Mouse (Mus musculus): ENCODE results near the gene Ank2.

Gene Ank2

DNA sequence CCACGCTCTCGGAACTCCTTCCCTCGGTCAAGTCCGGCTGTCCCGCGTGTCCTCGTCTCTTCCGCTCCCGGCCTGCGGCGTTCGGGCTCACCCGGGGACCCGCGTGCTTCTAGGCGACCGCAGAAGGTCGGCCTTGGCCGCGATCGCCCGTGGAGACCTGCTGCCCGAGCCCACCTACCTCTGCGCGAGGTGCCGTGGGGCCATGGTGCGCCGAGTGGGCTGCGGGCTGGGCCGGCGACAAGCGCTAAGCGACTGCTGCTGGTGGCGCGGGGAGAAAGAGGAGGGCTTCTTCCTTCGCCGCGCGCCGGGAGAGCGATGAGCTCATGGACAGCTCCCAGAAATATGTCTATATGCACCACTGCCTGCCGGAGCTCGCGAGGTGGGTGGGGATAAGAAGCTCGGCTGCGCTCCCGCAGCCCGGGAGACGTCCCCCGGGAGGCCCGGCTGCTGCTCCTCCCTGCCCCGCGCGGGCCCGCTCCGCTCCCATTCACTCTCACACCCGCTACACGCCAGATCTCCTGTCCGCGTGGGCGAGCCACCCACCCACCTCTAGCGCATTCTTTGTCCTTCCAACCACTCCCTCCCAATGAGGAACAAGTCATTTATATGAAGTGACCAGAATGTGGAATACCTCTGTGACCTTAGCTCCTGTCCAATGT lies at the start of gene Ank2:
TSS of gene Ank2 (minus strand) at position 609 of the 659 bp plus-strand sequence.
- no peak for DNase-seq

- peak in 1 of 2 experiments; percentile 25 for DNase-seq
Observed at GRCm38 (mm10) chr3:127547882-127548281, 48.7 kb upstream of the Ank2 start.

- no peak for DNase-seq
Observed at GRCm38 (mm10) chr3:127544610-127545121, 45.5 kb upstream of the Ank2 start.

GRCm38 (mm10) chr3:127543976-127544375 lies 44.8 kb upstream of the Ank2 start:
- no peak for DNase-seq

DNA sequence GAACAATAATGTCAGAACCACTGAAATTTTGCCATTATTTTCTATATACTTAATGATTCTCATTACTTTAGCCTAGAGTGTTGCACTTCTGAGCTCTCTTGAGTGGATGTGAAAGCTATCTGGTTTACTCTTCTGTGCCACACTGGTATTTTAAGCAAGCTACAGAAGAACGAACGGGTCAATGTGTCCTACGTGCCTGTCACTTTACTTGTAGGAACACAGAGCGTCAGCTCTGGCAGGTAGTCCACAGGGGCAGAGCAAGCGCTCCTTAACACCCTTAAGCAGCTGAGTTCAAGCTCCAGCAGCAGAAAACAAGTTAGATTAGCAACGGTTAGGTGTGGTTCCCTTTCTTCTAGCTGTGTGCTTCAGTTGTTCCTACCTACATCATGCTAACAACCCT lies 40.0 kb upstream of the Ank2 start:
- no peak for DNase-seq

GRCm38 (mm10) chr3:127530293-127530692 lies 31.1 kb upstream of the Ank2 start:
- no peak for DNase-seq

DNA sequence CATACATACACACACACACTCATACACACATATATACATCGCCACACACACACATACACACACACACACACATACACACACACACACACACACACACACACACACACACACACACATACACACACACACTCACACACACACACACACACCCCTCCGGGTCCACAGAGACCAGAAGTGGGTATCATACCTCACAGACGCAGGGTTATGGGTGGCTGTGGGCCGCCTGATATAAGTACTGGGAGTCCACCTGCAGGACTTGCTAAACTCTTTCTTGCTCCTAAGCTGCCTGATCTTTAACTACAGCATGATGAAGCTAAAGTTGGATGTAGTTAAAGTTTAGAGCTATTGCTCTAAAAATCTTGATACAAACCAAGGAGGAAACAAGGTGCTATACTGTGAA lies 30.7 kb upstream of the Ank2 start:
- DNase-seq, result no peak

- DNase-seq, result no peak
Observed at GRCm38 (mm10) chr3:127529210-127529609, 30.1 kb upstream of the Ank2 start.

DNA sequence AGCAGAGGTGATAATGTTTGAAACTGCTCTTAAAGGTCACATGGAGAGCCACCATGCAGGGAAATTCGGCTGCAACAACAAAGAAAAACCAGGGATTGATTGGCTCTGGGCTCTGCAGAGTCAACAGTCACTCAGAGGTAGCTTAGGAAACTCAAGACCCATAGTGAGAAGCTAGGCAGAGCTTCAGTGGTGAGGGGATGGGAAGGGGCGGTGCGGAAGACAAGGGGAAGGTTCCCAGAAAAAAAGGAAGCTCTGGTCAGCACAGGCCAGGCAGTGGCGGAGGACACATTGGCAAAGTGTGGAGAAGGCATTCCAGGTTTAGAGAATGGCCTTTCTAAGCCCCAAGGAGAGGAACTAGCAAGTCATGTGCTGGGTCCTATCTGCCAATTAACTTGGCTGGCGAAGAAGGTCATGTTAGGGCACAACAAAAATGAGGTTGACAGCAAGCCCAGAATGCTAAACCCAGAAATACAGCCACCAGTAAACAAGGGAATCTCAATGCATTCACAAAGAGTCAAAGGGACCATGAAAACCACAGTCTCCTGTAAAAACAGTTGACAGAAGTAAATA lies 28.4 kb upstream of the Ank2 start:
- peak in 1 of 2 experiments; percentile 3 for DNase-seq

- DNase-seq, result no peak
Observed at GRCm38 (mm10) chr3:127525188-127525819, 26.2 kb upstream of the Ank2 start.

GRCm38 (mm10) chr3:127521156-127521555 lies 22.0 kb upstream of the Ank2 start:
- no peak for DNase-seq

GRCm38 (mm10) chr3:127520300-127520699 lies 21.1 kb upstream of the Ank2 start:
- DNase-seq, result no peak

- DNase-seq, result no peak
Observed at GRCm38 (mm10) chr3:127515251-127515650, 16.1 kb upstream of the Ank2 start.

DNA sequence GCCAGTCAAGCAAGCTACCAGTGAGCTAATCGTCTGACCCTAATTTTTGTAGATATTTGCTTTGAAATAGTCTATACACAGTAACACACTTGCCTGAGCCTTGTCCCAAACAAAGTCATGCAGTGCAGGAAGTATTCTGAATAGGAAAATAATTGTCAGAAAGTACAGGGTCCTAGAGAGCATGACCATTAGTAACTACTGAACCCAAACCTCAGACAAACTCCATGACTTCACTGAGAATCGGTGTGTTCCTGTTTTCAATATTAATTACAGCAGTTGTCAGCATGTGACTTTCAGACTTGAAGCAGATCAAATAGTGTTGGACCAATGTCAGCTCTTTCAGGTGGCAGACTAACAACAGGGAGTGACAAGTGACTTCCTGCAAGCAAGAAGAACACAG lies 14.5 kb upstream of the Ank2 start:
- DNase-seq, result no peak

DNA sequence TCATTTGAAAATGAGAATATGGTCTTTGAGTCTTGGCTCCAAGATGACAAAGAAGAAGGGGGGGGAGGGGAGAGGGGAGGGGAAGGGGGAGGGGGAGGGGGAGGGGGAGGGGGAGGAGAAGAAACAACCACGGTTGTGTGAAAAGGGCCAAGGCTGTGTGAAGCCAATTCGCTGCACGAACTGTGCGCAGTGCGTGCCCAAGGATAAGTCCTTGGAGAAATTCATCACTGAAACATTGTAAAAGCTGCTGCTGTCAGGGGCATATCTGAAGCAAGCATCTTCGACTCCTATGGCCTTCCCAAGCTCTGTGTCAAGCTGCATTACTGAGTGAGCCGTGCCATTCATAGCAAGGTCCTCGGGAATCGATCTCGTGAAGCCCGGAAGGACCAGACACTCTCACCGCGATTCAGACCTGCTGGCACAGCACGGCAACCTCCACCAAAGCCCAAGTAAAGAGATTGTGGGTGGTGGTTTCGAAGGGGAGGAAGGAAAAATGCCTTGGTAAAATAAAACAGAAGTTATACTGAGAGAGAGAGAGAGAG lies 13.7 kb upstream of the Ank2 start:
- DNase-seq, result no peak

DNA sequence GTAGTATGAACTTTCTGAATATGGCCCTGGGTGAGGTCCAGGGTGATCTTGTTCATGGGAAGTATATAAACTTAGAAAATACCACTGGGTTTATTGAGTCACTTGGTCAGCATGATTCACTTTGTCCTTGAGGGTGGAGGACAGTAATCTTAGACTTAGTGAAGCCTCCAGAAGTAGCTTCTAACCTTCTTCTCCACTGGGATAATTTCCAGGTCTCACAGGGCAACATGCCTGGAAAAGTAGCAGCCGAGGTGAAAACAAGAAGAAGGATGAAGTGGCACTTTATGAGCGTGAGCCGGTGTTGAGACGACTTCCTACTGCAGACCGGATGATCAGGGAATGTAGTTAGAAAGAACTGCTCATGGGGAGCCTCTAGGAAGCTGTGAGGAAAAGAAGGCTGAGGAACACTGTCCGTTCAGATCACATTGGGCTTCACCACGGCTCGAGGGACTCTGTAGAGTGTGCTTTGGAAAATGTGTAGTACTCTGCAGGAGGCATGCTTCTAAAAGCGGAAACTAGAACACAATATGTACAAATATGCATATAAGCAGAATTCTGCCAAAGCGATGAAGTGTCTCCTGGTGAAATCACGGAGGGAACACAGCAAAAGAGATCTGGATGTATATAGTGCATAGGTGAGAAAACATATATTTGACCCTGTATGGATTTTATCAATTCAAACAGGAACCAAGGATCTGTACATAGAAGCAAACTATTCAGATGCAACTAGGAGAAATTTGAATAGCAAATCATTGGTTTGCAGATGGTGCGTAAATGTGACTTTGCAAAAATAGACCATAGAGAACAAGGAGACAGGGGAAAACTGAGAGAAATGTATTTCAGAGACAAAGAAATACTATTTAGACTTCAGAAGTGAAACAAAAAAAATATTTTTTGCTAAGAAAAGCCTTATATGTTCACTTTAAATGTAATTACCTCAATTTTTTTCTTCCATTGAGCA lies 12.9 kb upstream of the Ank2 start:
- DNase-seq, result no peak

- DNase-seq, result no peak
Observed at GRCm38 (mm10) chr3:127507878-127508783, 9.0 kb upstream of the Ank2 start.

DNA sequence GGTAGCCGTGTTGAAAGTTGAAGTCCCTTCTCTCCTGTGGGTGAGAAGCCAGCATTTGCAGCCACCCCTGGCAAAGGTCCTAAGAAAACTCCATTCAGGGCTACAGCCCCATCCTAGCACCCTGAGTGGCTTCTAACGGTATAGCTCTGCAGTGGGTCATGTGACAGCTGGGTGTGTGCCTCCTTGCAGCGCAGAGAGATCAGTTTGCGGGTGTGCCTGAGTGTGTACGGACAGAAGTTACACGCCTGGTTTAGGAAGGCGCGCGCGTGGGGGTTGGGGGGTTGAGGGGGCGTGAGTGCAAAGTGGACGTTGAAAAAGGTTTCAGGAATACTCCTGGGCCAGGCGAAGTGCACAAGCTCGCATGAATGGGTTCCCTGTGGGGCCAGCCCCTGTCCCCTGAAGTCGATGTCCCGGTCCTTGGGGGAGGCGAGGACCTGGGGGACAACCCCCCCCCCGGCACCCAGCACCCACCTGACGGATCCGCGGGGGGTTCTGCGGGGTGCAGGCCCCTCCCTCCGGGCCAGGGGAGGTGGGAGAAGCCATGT lies 881 bp downstream of the Ank2 start:
- DNase-seq, result no peak

GRCm38 (mm10) chr3:127492663-127493062 lies 6.5 kb downstream of the Ank2 start:
- DNase-seq, result no peak

- no peak for DNase-seq
Observed at GRCm38 (mm10) chr3:127487302-127487701, 11.8 kb downstream of the Ank2 start.

- no peak for DNase-seq
Observed at GRCm38 (mm10) chr3:127485174-127485573, 14.0 kb downstream of the Ank2 start.
